Mouse (Mus musculus) regulatory T cell (primary cell): ENCODE results near the gene Gm8906.

Experiments used
- in situ Hi-C: fragments of 300-600 bp; cut with MboI, MseI; formaldehyde crosslinking; loops from one replicate; pipeline ENCODE4 v1.15.1; 2025; ENCODE audit warnings: high pct_unique_total_duplicates

Gm8906 gene

DNA sequence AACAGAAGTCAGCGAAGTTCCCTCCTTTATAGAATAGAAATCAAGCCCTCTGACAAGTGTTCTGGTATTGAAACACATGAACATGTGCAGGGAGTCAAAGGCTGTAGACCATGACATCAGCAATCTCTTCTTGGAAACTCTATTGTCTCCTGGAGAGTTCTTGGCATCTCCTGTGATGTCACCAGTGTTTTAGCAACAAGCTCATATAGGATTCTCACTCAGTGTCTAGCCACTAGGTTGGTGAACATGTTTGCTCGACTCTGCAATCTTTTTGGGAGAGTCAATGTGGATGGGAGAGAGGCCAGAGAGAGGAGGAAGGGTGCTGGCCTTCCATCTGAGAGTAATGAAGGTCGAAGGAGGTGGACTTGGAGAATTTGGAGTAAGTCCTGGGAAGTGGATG, at the start of gene Gm8906:
TSS of gene Gm8906 (plus strand) at position 301 of the 400 bp plus-strand sequence.
- in situ Hi-C loops = loop anchor here (25.0 kb wide), 1 partner anchor 185 kb away; the partner anchor contains the start of gene Gm8922
